Mouse (Mus musculus) C2C12 (cell line): ENCODE measurements around the gene Knl1.

ENCODE experiments used
- CEBPB ChIP-seq: IDR thresholded peaks from one replicate; pipeline ENCODE4 v1.6.1; 2011; ENCODE audit warnings: low read depth, mild to moderate bottlenecking, control low read depth, moderate library complexity
- CTCF ChIP-seq: IDR thresholded peaks from one replicate; pipeline ENCODE4 v1.5.1; 2011; ENCODE audit not compliant: control insufficient read depth, insufficient read depth, insufficient read length
- FOSL1 ChIP-seq: IDR thresholded peaks from one replicate; pipeline ENCODE4 v1.8.0; 2011; ENCODE audit warnings: mild to moderate bottlenecking, low read length; ENCODE audit not compliant: poor library complexity, insufficient read depth, severe bottlenecking
- MAX ChIP-seq: IDR thresholded peaks from one replicate; pipeline ENCODE4 v1.6.1; 2011; ENCODE audit warnings: mild to moderate bottlenecking, control low read depth
- MYOD1 ChIP-seq: IDR thresholded peaks from one replicate; pipeline ENCODE4 v1.6.1; 2011; ENCODE audit warnings: low read depth; ENCODE audit not compliant: control insufficient read depth, insufficient read length
- MYOG ChIP-seq: IDR thresholded peaks from one replicate; pipeline ENCODE4 v1.6.1; 2011; ENCODE audit not compliant: control insufficient read depth, insufficient read length; ENCODE audit errors: extremely low read depth
- USF1 ChIP-seq: IDR thresholded peaks from one replicate; pipeline ENCODE4 v1.6.1; 2011; ENCODE audit warnings: low read depth, mild to moderate bottlenecking, control low read depth, moderate library complexity

DNA sequence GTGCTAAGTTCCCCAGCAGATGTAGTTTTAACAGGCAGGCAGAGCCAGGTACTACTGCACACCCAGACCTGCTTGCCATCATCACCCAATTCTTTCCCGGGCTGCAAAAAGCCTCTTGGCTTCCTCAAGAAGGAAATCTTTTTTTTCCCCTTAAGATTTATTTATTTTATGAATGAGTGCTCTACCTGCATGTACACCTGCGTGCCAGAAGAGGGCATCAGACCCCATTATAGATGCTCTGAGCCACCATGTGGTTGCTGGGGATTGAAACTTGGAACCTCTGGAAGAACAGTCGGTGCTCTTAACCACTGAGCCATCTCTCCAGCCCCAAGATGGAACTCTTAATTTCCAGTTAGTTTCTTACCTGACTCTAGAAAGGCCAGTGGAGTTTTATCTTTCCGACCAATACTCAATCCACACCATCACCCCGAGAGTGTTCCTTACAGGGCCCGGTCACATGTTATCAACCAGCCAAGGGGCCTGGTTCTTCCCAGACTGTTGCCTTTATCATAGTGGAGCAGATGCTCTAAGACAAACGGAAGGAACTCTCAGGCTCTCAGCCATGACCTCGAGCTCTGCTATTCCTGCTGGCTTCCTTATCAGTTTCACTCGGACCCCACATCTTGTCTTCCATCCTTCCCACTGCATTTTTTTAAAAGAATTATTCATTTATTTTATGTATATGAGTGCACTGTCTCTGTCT is 22.2 kb upstream of the Knl1 start:
- TF ChIP-seq MAX, result no peak
- no peak for TF ChIP-seq MYOG
- no peak for TF ChIP-seq CTCF
- no peak for TF ChIP-seq MYOD1
- no peak for TF ChIP-seq FOSL1
- no peak for TF ChIP-seq CEBPB
- no peak for TF ChIP-seq USF1
